Mouse (Mus musculus) megakaryocyte, embryonic 14.5 days (primary cell): ENCODE measurements at regions not wholly inside any gene's neighbourhood (a gene's known extent, or its start where the extent isn't known, plus 50 kb on each side); places are given as distances from the start of the nearest gene placed in this dataset.

Experiments used
- H3K27me3 ChIP-seq: replicated peaks from 2 replicates; pipeline ENCODE3; 2012; ENCODE audit warnings: inconsistent platforms
- H3K36me3 ChIP-seq: replicated peaks from 2 replicates; pipeline ENCODE3; 2012; ENCODE audit warnings: low read length, inconsistent platforms, mixed read lengths
- H3K4me1 ChIP-seq: 2 replicates; pipeline ENCODE4 v1.6.1; 2012; ENCODE audit warnings: inconsistent platforms
- H3K4me3 ChIP-seq: replicated peaks from 2 replicates; pipeline ENCODE3; 2012; ENCODE audit warnings: moderate library complexity, mild to moderate bottlenecking, inconsistent platforms
- H3K9me3 ChIP-seq: 2 replicates; pipeline ENCODE4 v1.6.1; 2012; ENCODE audit warnings: inconsistent platforms
- FLI1 ChIP-seq: IDR thresholded peaks from 2 replicates; pipeline ENCODE4 v1.6.1; 2012; ENCODE audit warnings: low read length, inconsistent platforms, mixed read lengths
- GATA1 ChIP-seq: IDR thresholded peaks from 3 replicates; pipeline ENCODE4 v1.6.1; 2012; ENCODE audit warnings: mixed read lengths, low read length, inconsistent platforms, borderline replicate concordance

- H3K27me3 ChIP-seq: no peaks in the 10 kb centered on the region
- TF ChIP-seq GATA1 (no peak), FLI1 (no peak)
- no peaks in the 10 kb centered on the region for H3K9me3 ChIP-seq
- H3K4me3 ChIP-seq: no peak overlapping the region
- H3K36me3 ChIP-seq: no peaks in the 10 kb centered on the region
- H3K4me1 ChIP-seq: no peaks in the 10 kb centered on the region
Measured at GRCm38 (mm10) chr1:19450786-19451185, 242.1 kb downstream of the Tfap2b start.

GRCm38 (mm10) chr1:19458646-19459441 lies 250.1 kb downstream of the Tfap2b start:
- H3K9me3 ChIP-seq: peaks cover 6% of the 10 kb centered on the region; the same call in 1 of the 2 replicates
- H3K4me3 ChIP-seq: no peak overlapping the region
- no peaks in the 10 kb centered on the region for H3K27me3 ChIP-seq
- no peaks in the 10 kb centered on the region for H3K4me1 ChIP-seq
- no peak for TF ChIP-seq GATA1
- TF ChIP-seq FLI1: no peak
- H3K36me3 ChIP-seq: no peaks in the 10 kb centered on the region

GRCm38 (mm10) chr1:19459876-19460275 lies 251.2 kb downstream of the Tfap2b start:
- Histone ChIP-seq H3K36me3 (no peaks in the 10 kb centered on the region), H3K4me3 (no peak overlapping the region), H3K9me3 (peaks cover 6% of the 10 kb centered on the region; the same call in 1 of the 2 replicates), H3K4me1 (no peaks in the 10 kb centered on the region), H3K27me3 (no peaks in the 10 kb centered on the region)
- no peak for TF ChIP-seq GATA1
- no peak for TF ChIP-seq FLI1

- Histone ChIP-seq H3K36me3 (no peaks in the 10 kb centered on the region), H3K4me3 (no peak overlapping the region), H3K4me1 (no peaks in the 10 kb centered on the region), H3K27me3 (no peaks in the 10 kb centered on the region), H3K9me3 (no peaks in the 10 kb centered on the region)
- TF ChIP-seq GATA1 (no peak), FLI1 (no peak)
Measured at GRCm38 (mm10) chr1:19473561-19473960, 264.8 kb downstream of the Tfap2b start.
